Mouse (Mus musculus) adrenal gland, postnatal 14 days (tissue): ENCODE results near the gene Sstr2. TPM values are rescaled to one million over a fixed set of nuclear protein-coding genes. Genes with fewer than 3 reads are reported as not detected.
A peak's percentile ranks its signal among the peaks of the same experiment; 100 is the strongest.

Experiments
- DNase-seq: peaks from one replicate; pipeline ENCODE4 v3.0.0; 2021; ENCODE audit warnings: mixed read lengths
- long read RNA-seq, 2 experiments: library from polyadenylated mRNA; stranded (forward); transcript quantifications; one replicate each; pipeline ENCODE4 v2.0.0; 2021
- total RNA-seq: library from RNA; stranded (reverse); gene quantifications from 2 replicates; pipeline ENCODE4 v1.2.3, GENCODE M21; 2021

The Sstr2 gene
- total RNA-seq = 2.4 and 2.6 TPM in 2 replicates
- long read RNA-seq, experiment 1, transcript Sstr2-203 (2 exons, 2,143 nt) = major isoform, 9 of 10 reads
- long read RNA-seq, experiment 1, partial matches to known transcripts = 0 of 10 reads
- long read RNA-seq, experiment 1, other reads (novel, unspliced or antisense) = 0 of 10 reads
- long read RNA-seq, experiment 2, partial matches to known transcripts = 0 of 5 reads
- long read RNA-seq, experiment 2, other reads (novel, unspliced or antisense) = 1 of 5 reads

GRCm38 (mm10) chr11:113618672-113619419 lies at the start of gene Sstr2:
Gene Sstr2, plus strand, starts transcription at chr11:113619342.
- peak; percentile 88 for DNase-seq

- DNase-seq = no peak
Measured at GRCm38 (mm10) chr11:113571616-113572015, 47.5 kb upstream of the Sstr2 start.

GRCm38 (mm10) chr11:113572641-113573040 lies 46.5 kb upstream of the Sstr2 start:
- no peak for DNase-seq

GRCm38 (mm10) chr11:113577221-113577620 lies 41.9 kb upstream of the Sstr2 start:
- DNase-seq = no peak

- no peak for DNase-seq
Measured at GRCm38 (mm10) chr11:113583879-113584661, 35.1 kb upstream of the Sstr2 start.

- no peak for DNase-seq
Measured at GRCm38 (mm10) chr11:113586423-113586822, 32.7 kb upstream of the Sstr2 start.

GRCm38 (mm10) chr11:113588936-113589335 lies 30.2 kb upstream of the Sstr2 start:
- DNase-seq = peak; percentile 17

- DNase-seq = no peak
Measured at GRCm38 (mm10) chr11:113595144-113595543, 24.0 kb upstream of the Sstr2 start.

GRCm38 (mm10) chr11:113597632-113598031 lies 21.5 kb upstream of the Sstr2 start:
- no peak for DNase-seq

GRCm38 (mm10) chr11:113600526-113601245 lies 18.5 kb upstream of the Sstr2 start:
- DNase-seq = no peak

GRCm38 (mm10) chr11:113601616-113602343 lies 17.4 kb upstream of the Sstr2 start:
- no peak for DNase-seq

- DNase-seq = no peak
Measured at GRCm38 (mm10) chr11:113607556-113607955, 11.6 kb upstream of the Sstr2 start.

GRCm38 (mm10) chr11:113609581-113609980 lies 9.6 kb upstream of the Sstr2 start:
- no peak for DNase-seq

GRCm38 (mm10) chr11:113610266-113610665 lies 8.9 kb upstream of the Sstr2 start:
- peak; percentile 18 for DNase-seq

- peak; percentile 18 for DNase-seq
Measured at GRCm38 (mm10) chr11:113611112-113611646, 8.0 kb upstream of the Sstr2 start.

- peak; percentile 74 for DNase-seq
Measured at GRCm38 (mm10) chr11:113611664-113612611, 7.2 kb upstream of the Sstr2 start.

- no peak for DNase-seq
Measured at GRCm38 (mm10) chr11:113614476-113614875, 4.7 kb upstream of the Sstr2 start.

- DNase-seq = peak; percentile 85
Measured at GRCm38 (mm10) chr11:113617132-113617911, 1.8 kb upstream of the Sstr2 start.

GRCm38 (mm10) chr11:113618303-113618671 lies 855 bp upstream of the Sstr2 start:
- DNase-seq = no peak
